Mouse (Mus musculus) heart, postnatal 0 days (tissue): Measurements from ENCODE around the gene Fez2.

ENCODE experiments used
- CTCF ChIP-seq: IDR thresholded peaks from 2 replicates; pipeline ENCODE4 v1.5.1; 2016; ENCODE audit warnings: antibody characterized with exemption, control low read depth, low read depth
- EP300 ChIP-seq: IDR thresholded peaks from 2 replicates; pipeline ENCODE4 v1.6.1; 2016; ENCODE audit warnings: antibody characterized with exemption, low read depth

GRCm38 (mm10) chr17:78392401-78393087, 25.4 kb downstream of the Fez2 start:
- TF ChIP-seq CTCF (no peak), EP300 (no peak)
